Mouse (Mus musculus) midbrain, embryonic 10.5 days (tissue): ENCODE results near the gene Smyd3. TPM values are rescaled to one million over a fixed set of nuclear protein-coding genes. Genes with fewer than 3 reads are reported as not detected.

Experiments used
- DNase-seq: peaks from one replicate; pipeline ENCODE4 v3.0.0-alpha.2; 2017; ENCODE audit warnings: low spot score
- H3K27ac ChIP-seq: fragments of 300-500 bp; sonication (generic); replicated peaks from 2 replicates; pipeline ENCODE4 v1.5.1; 2016; ENCODE audit warnings: mild to moderate bottlenecking
- H3K27me3 ChIP-seq: fragments of 300-500 bp; sonication (generic); 2 replicates; pipeline ENCODE4 v1.6.1; 2016; ENCODE audit warnings: low read depth, mild to moderate bottlenecking; ENCODE audit not compliant: poor library complexity, severe bottlenecking
- H3K36me3 ChIP-seq: fragments of 300-500 bp; sonication (generic); 2 replicates; pipeline ENCODE4 v1.6.1; 2016; ENCODE audit warnings: mild to moderate bottlenecking, moderate library complexity
- H3K4me1 ChIP-seq: fragments of 300-500 bp; sonication (generic); 2 replicates; pipeline ENCODE4 v1.6.1; 2016
- H3K4me3 ChIP-seq: fragments of 300-500 bp; sonication (generic); 2 replicates; pipeline ENCODE4 v1.5.1; 2016; ENCODE audit warnings: mild to moderate bottlenecking, moderate library complexity
- H3K9me3 ChIP-seq: fragments of 300-500 bp; sonication (generic); replicated peaks from 2 replicates; pipeline ENCODE4 v1.6.1; 2016; ENCODE audit warnings: mild to moderate bottlenecking
- WGBS: fragments of 180-500 bp; shearing (Covaris S2); methylation state at CpG from one replicate; pipeline ENCODE4 v1.1.7; 2016; 5-methylcytosine and 5-hydroxymethylcytosine counted together
- polyA plus RNA-seq: library from polyadenylated mRNA; unstranded; fragments of >200 nt; fragmentation: Nextera tagmentation; extraction: Ambion mirVana; gene quantifications from 2 replicates; pipeline ENCODE4 v1.2.1, GENCODE M21; 2016

Smyd3 gene
- polyA plus RNA-seq, 1 experiment from 2014 or later = 15.3 TPM

DNA sequence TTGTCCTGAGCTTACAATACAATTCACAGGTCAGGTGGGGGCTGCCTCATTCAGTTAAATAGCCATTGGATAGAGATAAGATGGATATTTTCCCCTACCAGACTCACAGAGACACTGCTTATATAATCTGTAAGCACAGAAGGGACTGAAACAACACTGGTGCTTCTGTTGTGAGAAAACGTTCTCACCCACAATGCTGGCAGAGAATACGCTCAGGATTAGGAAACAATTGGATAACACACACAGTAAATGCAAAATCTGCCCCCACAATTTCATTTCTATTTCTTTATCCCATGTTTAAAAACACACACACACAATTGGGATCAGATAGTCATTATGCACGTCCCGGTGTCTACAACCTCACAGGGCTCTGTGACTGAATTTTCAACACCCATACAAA is 139.7 kb downstream of the Smyd3 start:
- Histone ChIP-seq H3K4me3 (no peak overlapping the region), H3K4me1 (no peaks in the 10 kb centered on the region), H3K9me3 (no peaks in the 10 kb centered on the region), H3K27ac (no peak overlapping the region), H3K36me3 (no peaks in the 10 kb centered on the region), H3K27me3 (no peaks in the 10 kb centered on the region)
- DNase-seq = no peak
- 90% methylated on average over 4 of the region's 4 CpGs for WGBS

DNA sequence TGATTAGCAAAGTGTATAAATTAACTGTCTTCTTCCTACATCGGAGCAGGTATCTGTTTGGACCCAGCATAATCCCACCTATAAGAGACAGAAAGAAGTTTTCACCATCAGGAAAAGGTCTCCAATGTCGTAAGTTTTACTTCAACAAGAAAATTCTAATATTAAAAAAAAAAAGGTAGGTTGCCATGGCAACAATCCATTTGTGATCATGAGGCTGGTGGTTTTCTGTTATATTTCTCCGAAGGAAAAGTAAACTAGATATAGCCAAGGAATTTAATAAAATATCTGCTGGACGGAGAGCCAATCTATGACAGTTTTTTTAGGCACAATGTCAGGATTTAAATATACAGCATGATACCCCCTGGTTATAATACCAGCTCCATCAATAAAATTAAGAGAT is 142.9 kb downstream of the Smyd3 start:
- H3K36me3 ChIP-seq = no peaks in the 10 kb centered on the region
- H3K27me3 ChIP-seq = no peaks in the 10 kb centered on the region
- no peaks in the 10 kb centered on the region for H3K9me3 ChIP-seq
- H3K27ac ChIP-seq = no peak overlapping the region
- no peaks in the 10 kb centered on the region for H3K4me1 ChIP-seq
- DNase-seq = no peak
- no peak overlapping the region for H3K4me3 ChIP-seq
- WGBS = 92% methylated on average over 4 of the region's 4 CpGs

DNA sequence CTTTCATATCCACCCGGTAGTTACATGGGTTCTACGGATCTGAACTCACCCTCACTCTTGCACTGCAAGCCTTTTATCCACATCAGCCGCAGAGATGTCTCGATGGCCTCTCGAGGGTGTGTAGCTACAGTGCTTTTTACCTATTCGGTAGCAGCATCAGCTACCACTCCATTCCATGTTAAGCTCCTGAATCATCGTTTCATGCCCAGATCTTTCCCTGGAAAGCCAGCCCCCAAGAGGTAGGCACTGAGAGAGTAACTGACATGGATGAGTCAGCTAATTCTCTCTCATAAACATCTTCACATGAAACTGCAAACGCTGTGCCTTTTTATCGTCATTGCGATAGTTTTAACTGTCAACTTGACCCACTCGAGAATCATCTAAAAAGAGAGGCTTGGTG is 143.9 kb downstream of the Smyd3 start:
- H3K27me3 ChIP-seq = no peaks in the 10 kb centered on the region
- WGBS = 95% methylated on average over 11 of the region's 11 CpGs
- no peak for DNase-seq
- H3K27ac ChIP-seq = no peak overlapping the region
- 0 out of 2 replicates have a peak, but pooled peaks cover 5% of the 10 kb centered on the region for H3K9me3 ChIP-seq
- H3K4me3 ChIP-seq = no peak overlapping the region
- 0 out of 2 replicates have a peak, but pooled peaks cover 3% of the 10 kb centered on the region for H3K36me3 ChIP-seq
- no peaks in the 10 kb centered on the region for H3K4me1 ChIP-seq

DNA sequence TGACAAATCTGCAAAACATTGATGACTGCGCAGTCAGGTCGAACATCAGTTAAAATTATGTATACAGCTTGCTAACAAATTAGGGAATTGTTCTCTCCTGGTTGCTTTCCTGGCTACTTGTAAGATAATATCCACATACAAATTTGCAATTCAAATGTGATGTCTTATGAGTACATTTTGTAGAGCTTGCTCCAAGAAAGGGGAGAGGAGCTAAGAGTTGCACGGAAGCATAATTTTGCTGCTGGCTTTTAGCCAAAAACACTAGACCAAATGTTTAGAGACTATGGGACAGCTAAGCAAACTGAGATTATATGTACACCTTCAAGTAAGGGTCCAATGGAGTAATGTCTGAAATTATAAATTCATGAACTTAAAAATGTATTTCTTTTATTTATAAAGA is 146.7 kb downstream of the Smyd3 start:
- H3K27ac ChIP-seq = no peak overlapping the region
- H3K9me3 ChIP-seq = 0 out of 2 replicates have a peak, but pooled peaks cover 5% of the 10 kb centered on the region
- 94% methylated on average over 3 of the region's 3 CpGs for WGBS
- DNase-seq = no peak
- H3K27me3 ChIP-seq = no peaks in the 10 kb centered on the region
- no peaks in the 10 kb centered on the region for H3K4me1 ChIP-seq
- no peak overlapping the region for H3K4me3 ChIP-seq
- H3K36me3 ChIP-seq = peaks cover 3% of the 10 kb centered on the region; the same call in 1 of the 2 replicates

DNA sequence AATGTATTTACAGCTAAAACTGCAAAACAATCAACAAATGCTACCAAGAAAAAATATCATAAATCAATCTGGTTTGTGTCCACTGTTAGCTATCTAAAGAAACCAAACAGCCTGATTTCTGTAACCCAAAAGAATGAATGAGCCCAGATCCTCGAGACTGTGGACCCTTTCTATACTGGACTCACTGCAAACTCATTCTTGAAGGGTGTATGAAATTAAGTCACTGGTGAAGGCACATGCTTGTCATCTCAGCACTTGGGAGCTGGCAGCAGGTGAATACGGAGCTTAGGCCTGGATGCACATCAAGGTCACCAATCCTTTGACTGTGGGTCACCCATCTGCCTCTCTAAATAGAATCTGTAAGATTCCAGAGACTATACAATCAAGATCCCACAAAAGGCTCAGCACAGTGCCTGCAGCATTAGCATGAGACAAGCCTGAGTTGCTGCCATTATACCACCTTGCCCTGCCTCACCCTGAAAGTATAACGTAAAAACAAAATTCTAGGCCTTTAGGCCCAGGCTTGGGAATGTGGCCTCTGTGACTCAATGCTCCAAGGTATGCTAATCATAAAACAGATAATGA is 149.3 kb downstream of the Smyd3 start:
- H3K36me3 ChIP-seq = peaks cover 3% of the 10 kb centered on the region; the same call in 1 of the 2 replicates
- no peaks in the 10 kb centered on the region for H3K27me3 ChIP-seq
- no peak for DNase-seq
- 76% methylated on average over 3 of the region's 3 CpGs for WGBS
- no peak overlapping the region for H3K27ac ChIP-seq
- no peak overlapping the region for H3K4me3 ChIP-seq
- no peaks in the 10 kb centered on the region for H3K4me1 ChIP-seq
- H3K9me3 ChIP-seq = 0 out of 2 replicates have a peak, but pooled peaks cover 5% of the 10 kb centered on the region

DNA sequence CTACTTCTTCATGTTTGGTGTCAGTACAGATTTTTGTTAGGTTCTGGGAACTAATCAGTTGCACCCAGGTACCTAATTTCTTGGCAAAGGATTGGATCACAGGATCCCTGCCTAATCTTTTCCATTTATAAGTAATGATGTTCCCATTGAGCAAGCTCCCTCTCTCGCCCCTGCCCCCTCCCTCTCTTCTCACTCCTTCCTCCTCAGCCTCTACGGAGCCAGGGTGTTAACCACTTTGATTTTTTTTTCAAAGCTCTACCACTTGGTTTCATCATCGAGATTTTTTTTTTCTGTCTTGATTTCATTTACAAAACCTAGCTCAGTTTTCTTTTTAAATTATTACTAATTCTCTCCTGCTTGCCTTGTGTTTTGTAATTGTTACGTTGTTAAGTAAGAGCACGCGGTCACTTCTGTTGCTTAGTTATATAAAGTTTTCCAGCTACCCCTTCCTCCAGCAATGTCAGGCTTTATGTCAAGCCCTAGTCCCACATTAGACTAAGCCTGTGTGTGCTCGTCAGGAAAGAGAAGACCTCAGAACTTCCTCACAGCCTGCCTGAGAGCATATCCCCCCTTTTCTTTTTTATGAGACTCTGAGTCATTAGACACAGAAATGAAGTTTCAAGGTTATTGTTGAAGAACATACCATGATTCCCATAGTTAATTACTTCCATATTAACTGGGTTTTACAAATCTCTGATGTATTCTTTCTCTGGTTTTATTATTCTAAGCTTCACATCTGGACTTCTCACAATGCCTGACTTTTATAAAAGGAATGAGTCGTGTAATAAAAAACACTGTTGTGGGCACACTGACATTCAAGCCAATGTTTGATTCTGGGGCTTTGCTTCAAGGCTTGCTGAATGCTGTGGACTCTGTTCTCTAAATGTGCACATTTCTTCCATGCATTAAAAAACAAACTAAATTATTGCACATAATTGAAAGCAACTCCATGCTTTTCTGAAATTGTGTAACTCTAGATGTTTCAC is 156.1 kb downstream of the Smyd3 start:
- DNase-seq = no peak
- 83% methylated on average over 8 of the region's 8 CpGs for WGBS
- H3K27ac ChIP-seq = no peak overlapping the region
- H3K36me3 ChIP-seq = no peaks in the 10 kb centered on the region
- H3K4me1 ChIP-seq = no peaks in the 10 kb centered on the region
- no peaks in the 10 kb centered on the region for H3K27me3 ChIP-seq
- no peaks in the 10 kb centered on the region for H3K9me3 ChIP-seq
- no peak overlapping the region for H3K4me3 ChIP-seq

DNA sequence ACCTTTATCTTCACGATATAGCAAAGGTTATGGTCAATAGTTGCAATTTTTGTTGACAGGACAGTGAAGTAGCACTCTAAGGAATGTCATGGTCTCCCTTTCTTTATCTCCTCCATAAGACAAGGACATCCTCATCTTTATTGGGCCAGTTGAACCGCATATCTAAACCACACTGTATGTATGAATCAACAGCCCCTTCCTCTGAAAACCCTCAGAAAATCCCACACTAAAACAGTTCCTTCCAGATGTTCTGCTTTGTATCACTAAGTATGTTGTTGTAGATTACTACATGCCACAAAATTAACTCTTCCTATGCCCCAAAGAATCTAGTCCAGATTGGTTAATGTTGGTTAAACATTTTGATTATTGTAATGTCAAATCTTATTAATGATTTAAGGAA is 160.7 kb downstream of the Smyd3 start:
- DNase-seq = no peak
- WGBS = 94% methylated on average over 2 of the region's 2 CpGs
- H3K36me3 ChIP-seq = no peaks in the 10 kb centered on the region

DNA sequence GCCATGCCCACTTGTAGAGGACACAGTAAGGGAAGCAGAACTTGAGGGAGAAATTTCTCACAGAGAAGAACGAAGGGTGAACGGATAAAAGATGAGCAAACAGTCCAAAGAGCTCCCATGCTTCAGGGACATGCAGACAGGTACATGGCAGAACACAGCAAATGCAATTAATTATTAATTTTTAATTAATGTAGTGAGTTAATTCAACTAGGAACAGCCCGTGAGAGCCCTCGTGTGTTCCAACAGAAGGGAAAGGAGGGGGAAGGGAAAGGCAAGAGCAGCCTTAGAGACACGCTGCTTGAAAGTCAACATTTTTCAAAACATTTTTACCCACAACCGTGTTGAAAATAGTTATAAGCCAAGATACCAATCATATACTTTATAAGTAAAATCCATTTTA is 163.6 kb downstream of the Smyd3 start:
- Histone ChIP-seq H3K9me3 (no peaks in the 10 kb centered on the region), H3K4me3 (no peak overlapping the region), H3K27ac (no peak overlapping the region), H3K36me3 (no peaks in the 10 kb centered on the region), H3K4me1 (no peaks in the 10 kb centered on the region), H3K27me3 (no peaks in the 10 kb centered on the region)
- DNase-seq = no peak
- 89% methylated on average over 6 of the region's 6 CpGs for WGBS

More for the DNA sequence above, 160.7 kb downstream of the Smyd3 start:
- Histone ChIP-seq H3K27ac (no peak overlapping the region), H3K9me3 (no peaks in the 10 kb centered on the region), H3K27me3 (no peaks in the 10 kb centered on the region), H3K4me1 (no peaks in the 10 kb centered on the region), H3K4me3 (no peak overlapping the region)

DNA sequence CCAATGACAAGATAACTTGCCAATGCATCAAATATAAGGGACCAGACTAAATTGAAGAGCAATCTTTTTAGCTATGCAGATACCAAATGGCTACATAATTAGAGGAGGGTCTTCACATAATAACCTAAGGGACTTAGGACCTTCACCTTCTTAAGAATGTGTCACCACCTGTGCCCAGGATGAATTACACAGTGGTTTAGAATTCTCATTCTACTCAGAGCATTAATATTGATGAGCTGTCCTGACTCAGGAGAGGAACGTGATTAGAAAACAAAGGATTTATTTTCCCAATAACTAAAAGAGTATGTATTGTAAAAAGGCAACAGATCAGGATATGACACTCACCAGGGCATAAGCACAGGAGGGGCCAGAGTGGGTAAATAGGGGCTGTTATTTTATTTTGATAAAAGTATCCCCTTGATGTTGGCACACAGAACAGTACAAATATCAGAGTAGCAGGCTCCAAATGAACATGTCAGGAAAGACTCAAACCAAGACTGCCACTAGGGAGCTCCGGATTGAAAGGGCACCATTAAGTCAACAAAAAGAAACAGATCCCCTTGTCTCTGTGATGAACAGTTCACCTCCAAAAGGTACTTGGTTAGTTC is 172.4 kb downstream of the Smyd3 start:
- H3K9me3 ChIP-seq = no peaks in the 10 kb centered on the region
- 71% methylated on average over 2 of the region's 2 CpGs for WGBS
- H3K4me1 ChIP-seq = no peaks in the 10 kb centered on the region; the same call in 1 of the 2 replicates
- DNase-seq = no peak
- no peaks in the 10 kb centered on the region for H3K36me3 ChIP-seq
- H3K27ac ChIP-seq = no peak overlapping the region
- no peaks in the 10 kb centered on the region for H3K27me3 ChIP-seq
- no peak overlapping the region for H3K4me3 ChIP-seq

DNA sequence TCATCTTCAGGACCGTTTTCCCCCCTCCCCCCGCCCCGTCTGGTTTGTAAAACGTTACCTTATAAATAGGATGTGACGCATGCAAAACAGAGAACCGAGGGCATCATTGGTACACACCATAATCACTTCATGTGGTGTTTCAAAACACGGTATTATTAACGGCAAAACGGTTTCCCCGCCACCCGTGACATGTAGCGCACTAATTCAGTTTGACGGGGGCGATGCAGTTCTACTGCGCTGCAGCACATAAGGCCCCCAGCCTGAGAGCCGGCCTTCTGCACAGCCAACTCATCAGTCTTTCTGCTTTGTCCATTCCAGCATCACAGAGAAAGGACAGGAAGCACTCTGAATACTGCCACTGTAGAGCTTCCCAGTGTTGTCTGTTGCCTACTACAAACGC is 174.4 kb downstream of the Smyd3 start:
- WGBS = 94% methylated on average over 17 of the region's 17 CpGs

DNA sequence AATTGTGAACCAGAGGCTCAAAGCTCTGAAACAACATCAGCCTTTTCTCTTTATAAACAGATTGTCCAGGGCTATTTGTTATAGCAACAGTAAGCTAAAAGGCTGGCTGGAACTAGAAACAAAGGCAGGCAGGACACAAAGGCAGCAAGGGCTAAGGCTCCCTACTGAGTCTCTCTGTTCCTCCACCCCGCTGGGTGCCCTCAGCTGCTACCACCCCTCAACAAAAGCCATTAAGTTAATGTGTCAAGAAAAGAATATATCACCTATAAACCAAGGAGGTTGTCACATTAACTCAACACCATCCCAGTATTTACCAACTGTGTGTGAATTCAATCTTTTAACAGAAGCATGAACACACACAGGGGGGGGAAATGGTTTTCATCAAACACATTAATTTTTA is 176.3 kb downstream of the Smyd3 start:
- H3K36me3 ChIP-seq = no peaks in the 10 kb centered on the region
- H3K9me3 ChIP-seq = no peaks in the 10 kb centered on the region
- no peaks in the 10 kb centered on the region for H3K27me3 ChIP-seq
- DNase-seq = no peak
- H3K4me1 ChIP-seq = peaks cover 11% of the 10 kb centered on the region
- no peak overlapping the region for H3K27ac ChIP-seq
- WGBS = 76% methylated on average over 1 of the region's 1 CpGs
- H3K4me3 ChIP-seq = no peak overlapping the region

More for the DNA sequence above, 174.4 kb downstream of the Smyd3 start:
- DNase-seq = no peak
- no peaks in the 10 kb centered on the region for H3K27me3 ChIP-seq
- no peak overlapping the region for H3K4me3 ChIP-seq
- H3K4me1 ChIP-seq = no peaks in the 10 kb centered on the region; the same call in 1 of the 2 replicates
- no peaks in the 10 kb centered on the region for H3K9me3 ChIP-seq
- no peaks in the 10 kb centered on the region for H3K36me3 ChIP-seq
- H3K27ac ChIP-seq = no peak overlapping the region

DNA sequence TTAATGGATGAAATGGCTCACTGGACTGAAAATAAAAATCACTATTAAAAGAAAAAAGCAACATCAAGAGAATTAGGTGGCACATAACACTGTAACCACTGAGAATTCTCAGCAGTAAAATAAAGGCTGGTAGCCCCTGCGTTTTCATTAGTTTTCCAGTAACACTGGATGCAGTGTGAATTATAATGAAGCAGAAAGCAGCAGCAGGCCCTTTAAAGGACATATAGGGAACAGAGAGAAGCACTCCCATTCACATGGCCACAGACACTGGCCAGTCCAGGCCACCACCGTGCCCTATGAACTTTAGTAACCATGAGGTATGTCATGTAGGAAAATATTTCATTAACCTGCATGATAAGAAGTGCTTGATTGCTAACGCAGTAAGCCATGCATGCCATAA is 178.8 kb downstream of the Smyd3 start:
- DNase-seq = no peak
- WGBS = 97% methylated on average over 3 of the region's 3 CpGs
- Histone ChIP-seq H3K36me3 (no peaks in the 10 kb centered on the region), H3K27me3 (no peaks in the 10 kb centered on the region), H3K4me1 (peaks cover 11% of the 10 kb centered on the region), H3K4me3 (no peak overlapping the region), H3K27ac (no peak overlapping the region), H3K9me3 (no peaks in the 10 kb centered on the region)
